Mouse (Mus musculus) gastrocnemius, adult 2 months (tissue): ENCODE data around the gene Megf11. TPM values are rescaled to one million over a fixed set of nuclear protein-coding genes. Genes with fewer than 3 reads are reported as not detected.
A peak's percentile ranks its signal among the peaks of the same experiment; 100 is the strongest.
"Not testable (repeated sequence)": the region's sequence is repeated elsewhere in the genome, so short reads cannot be mapped to it uniquely, and the experiment has no call there.

Source experiments
- DNase-seq: peaks from one replicate; pipeline ENCODE4 v3.0.0; 2022
- H3K27ac ChIP-seq: fragments of 200-600 bp; 2 replicates; pipeline ENCODE4 v1.8.1; 2022; ENCODE audit warnings: mild to moderate bottlenecking
- H3K4me3 ChIP-seq: fragments of 200-600 bp; 2 replicates; pipeline ENCODE4 v1.8.1; 2022; ENCODE audit warnings: mild to moderate bottlenecking, moderate library complexity
- CTCF ChIP-seq: fragments of 200-600 bp; IDR thresholded peaks from 2 replicates; pipeline ENCODE4 v1.8.1; 2022; ENCODE audit warnings: antibody characterized with exemption, mild to moderate bottlenecking, moderate library complexity
- intact Hi-C: fragments of 180-260 bp; cut with DNase I; formaldehyde crosslinking; loops from one replicate; pipeline ENCODE4 v1.15.1; 2025
- total RNA-seq, 2 experiments: library from RNA; stranded (reverse); gene quantifications; 2 replicates each; pipeline ENCODE4 v1.2.3; 2021

Gene Megf11
- total RNA-seq, 2 experiments from 2014 or later, result 0.25 to 0.46 TPM

DNA sequence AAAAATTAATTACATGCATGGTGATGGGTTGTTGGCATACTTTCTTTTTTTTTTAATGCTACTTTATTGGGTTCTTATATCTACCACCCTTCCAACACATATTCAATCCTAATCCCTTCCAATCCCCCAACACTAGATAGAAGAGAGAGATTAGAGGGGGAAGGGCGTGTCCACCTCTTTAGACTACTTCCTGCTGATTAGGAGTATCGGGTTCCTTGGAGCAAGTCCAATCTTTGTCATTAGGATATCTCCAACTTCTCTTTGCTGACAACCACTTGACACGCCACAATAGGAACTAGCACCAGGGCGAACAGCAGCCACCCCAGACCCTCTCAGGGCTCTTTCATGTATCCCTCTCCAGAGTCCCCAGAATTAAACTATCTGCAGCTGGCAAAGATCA, 266.3 kb downstream of the Megf11 start:
- H3K27ac ChIP-seq, result no peak overlapping the region
- intact Hi-C loops, result no loop called here
- DNase-seq, result no peak
- no peak overlapping the region for H3K4me3 ChIP-seq
- TF ChIP-seq CTCF, result no peak

DNA sequence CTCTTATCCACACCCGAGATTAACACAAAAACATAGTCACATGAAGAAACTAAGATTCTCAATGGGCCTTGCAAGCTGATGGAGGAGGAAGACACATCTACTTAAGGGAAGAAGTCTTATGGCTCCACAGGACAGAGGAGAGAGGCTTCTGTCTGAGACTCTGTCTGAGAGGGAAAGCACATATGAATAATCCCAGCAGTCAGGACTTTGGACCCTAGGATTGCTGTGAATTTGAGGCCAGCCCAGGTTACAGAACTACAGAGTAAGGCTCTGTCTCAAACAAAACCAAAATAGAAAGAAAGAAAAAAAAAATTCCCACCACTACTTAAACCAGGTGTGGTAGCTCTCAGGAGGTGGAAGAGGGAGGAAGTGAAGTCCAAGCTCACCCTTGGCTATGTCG, 266.7 kb downstream of the Megf11 start:
- DNase-seq, result no peak
- intact Hi-C loops, result no loop called here
- Histone ChIP-seq H3K4me3 (no peak overlapping the region), H3K27ac (no peak overlapping the region)
- no peak for TF ChIP-seq CTCF

DNA sequence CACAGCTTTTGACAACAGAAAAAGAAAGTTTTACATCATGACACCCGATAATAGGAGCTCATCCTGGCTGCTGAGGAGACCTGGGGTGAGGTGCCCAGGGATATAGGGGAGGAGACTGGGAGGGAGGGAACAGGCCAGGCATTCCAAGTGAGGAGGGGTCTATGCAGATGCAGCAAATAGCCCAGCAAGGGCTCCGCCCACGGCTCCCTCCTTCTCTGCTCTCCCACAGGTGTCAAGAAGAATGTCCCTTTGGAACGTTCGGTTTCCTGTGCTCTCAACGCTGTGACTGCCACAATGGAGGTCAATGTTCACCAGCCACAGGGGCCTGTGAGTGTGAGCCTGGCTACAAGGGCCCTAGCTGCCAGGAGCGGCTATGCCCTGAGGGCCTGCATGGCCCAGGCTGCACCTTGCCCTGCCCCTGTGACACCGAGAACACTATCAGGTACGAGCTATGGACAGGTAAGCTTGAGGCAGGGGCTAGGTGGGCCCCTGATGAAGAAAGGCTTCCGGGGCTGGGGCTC, 267.5 kb downstream of the Megf11 start:
- no peak for DNase-seq
- intact Hi-C loops, result no loop called here
- TF ChIP-seq CTCF, result no peak
- Histone ChIP-seq H3K4me3 (no peak overlapping the region), H3K27ac (no peak overlapping the region)

DNA sequence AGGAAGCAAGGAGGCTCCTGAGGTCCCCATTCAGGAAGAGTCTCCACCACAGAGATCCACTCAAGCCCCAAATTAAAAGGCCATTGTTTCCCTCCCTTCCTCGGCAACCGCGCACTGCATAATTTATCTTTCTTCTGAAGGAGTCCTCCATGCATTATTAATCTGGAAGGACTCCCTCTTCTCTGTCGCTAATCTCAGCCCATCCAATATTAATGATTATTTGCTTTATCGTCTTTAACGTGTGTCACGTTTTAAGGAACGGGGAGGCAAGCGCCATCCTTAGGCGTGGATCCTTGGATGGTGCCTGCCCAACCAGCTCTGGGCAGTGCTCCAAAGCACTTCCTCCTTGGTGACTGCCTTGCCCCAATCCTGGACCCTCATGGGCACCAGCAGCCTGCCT, 269.3 kb downstream of the Megf11 start:
- Histone ChIP-seq H3K4me3 (no peak overlapping the region), H3K27ac (no peak overlapping the region)
- no peak for DNase-seq
- intact Hi-C loops, result no loop called here
- no peak for TF ChIP-seq CTCF

DNA sequence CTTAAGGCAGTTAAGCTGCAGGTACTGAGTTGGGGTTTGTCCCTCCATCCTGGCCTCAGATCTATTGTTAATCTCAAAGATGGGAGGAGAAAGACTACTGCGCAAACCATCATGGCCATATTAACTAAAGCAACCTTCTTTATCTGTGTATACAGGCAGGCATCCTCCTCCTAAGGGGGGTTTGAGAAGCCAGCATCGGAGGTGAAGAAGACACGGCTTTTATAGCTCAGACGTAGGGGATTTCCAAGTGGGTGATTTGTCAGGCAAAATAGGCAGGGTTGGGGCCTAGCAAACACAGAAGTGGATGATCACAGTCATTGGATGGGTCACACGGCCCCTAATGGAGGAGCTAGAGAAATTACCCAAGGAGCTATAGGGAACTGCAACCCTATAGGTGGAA, 271.2 kb downstream of the Megf11 start:
- TF ChIP-seq CTCF, result no peak
- intact Hi-C loops, result no loop called here
- no peak overlapping the region for H3K27ac ChIP-seq
- H3K4me3 ChIP-seq, result no peak overlapping the region
- no peak for DNase-seq

DNA sequence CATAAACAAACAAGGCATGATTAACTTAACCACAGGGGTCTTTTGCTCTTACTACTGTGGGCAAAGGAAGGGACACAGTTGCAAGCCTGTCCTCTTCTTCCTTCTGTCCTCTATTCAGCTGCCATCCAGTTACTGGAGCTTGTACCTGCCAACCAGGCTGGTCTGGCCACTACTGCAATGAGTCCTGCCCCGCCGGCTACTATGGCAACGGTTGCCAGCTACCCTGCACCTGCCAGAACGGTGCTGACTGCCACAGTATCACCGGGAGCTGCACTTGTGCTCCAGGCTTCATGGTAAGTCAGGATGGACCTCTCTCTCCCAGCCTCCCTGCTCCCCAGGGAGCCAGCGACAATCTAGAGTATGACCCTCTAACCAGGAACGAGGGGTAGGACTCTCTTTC, 274.8 kb downstream of the Megf11 start:
- DNase-seq, result no peak
- intact Hi-C loops, result no loop called here
- Histone ChIP-seq H3K27ac (no peak overlapping the region), H3K4me3 (no peak overlapping the region)
- no peak for TF ChIP-seq CTCF

DNA sequence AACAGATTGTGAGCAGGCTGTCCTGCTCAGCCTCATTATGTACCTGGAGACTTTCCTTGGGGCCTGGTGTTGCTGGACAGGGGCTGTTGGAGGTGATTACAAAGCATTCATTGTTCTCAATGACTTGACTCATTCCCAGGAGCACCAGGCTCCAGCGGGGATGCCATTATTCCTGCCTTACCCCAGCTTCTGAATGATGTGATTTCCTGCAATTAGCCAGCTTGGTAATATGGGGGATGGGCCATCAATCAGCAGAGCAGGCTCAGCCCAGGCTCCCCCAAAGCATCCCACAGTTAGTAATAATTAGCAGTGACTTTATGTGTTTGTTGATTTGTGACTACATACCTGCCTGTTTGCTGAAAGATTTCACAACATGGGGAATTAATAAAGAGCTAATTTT, 279.2 kb downstream of the Megf11 start:
- Histone ChIP-seq H3K4me3 (no peak overlapping the region), H3K27ac (no peak overlapping the region)
- no peak for DNase-seq
- intact Hi-C loops, result no loop called here
- TF ChIP-seq CTCF, result no peak

DNA sequence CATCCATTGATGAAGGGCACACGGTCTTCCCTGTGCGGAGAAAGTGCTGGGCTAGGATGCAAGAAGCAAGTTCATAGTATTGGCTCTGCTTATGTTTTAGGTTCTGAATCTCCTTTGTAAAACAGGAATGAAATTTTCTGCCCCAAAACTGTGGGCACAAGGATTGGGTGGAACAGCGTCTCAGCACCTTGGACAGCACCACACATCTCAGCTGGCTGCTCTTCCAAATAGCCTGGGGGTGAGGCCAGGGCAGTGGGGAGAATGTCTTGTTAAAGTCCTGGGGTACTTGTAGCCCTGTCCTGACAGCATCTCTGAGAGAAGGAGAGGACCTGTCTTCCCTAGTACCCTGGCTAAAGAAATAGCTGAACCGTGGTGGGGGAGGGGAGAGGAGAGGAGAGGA, 281.1 kb downstream of the Megf11 start:
- TF ChIP-seq CTCF, result no peak
- no peak for DNase-seq
- H3K27ac ChIP-seq, result no peak overlapping the region

DNA sequence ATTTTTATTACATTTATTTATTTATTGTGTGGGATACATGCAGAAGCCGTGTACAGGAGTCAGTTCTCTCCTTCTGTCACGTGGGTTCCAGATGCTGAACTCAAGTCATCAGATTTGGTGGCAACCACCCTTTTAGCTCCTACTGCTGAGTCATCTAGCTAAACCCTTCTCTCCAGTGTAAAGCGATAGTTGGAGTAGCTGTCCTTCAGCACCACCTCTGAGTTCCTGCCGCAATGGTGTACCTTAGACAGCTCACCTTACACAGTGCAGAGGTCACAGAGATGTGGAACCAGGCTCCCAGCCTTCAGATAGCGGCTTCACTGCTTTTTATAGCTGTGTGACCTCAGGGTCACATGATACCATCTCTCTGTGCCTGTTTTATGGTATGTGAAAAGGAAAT, 282.1 kb downstream of the Megf11 start:
- Histone ChIP-seq H3K4me3 (no peak overlapping the region), H3K27ac (no peak overlapping the region)
- intact Hi-C loops, result no loop called here
- no peak for TF ChIP-seq CTCF
- DNase-seq, result no peak

More for the DNA sequence above, 281.1 kb downstream of the Megf11 start:
- H3K4me3 ChIP-seq, result no peak overlapping the region
- intact Hi-C loops, result no loop called here

DNA sequence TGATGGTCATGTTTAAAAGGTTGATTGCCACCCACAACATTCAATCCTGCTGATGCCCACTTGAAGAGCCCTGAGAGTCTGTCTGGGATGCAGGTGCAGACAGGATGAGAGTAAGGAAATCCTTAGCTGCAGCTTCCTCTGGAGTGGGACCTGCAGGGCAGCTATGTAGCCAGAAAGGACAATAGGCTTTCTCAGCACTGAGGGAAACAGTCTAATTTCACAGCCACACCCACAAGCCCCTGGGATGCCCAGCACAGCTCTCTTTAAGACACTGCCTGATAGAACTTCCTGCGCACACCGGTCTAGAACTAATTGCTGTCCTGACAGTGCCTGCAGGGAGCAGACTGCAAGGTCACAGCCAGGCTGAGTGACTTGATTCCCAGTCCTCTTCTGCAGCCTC, 282.6 kb downstream of the Megf11 start:
- Histone ChIP-seq H3K4me3 (no peak overlapping the region), H3K27ac (no peak overlapping the region)
- intact Hi-C loops, result no loop called here
- DNase-seq, result no peak
- TF ChIP-seq CTCF, result no peak

DNA sequence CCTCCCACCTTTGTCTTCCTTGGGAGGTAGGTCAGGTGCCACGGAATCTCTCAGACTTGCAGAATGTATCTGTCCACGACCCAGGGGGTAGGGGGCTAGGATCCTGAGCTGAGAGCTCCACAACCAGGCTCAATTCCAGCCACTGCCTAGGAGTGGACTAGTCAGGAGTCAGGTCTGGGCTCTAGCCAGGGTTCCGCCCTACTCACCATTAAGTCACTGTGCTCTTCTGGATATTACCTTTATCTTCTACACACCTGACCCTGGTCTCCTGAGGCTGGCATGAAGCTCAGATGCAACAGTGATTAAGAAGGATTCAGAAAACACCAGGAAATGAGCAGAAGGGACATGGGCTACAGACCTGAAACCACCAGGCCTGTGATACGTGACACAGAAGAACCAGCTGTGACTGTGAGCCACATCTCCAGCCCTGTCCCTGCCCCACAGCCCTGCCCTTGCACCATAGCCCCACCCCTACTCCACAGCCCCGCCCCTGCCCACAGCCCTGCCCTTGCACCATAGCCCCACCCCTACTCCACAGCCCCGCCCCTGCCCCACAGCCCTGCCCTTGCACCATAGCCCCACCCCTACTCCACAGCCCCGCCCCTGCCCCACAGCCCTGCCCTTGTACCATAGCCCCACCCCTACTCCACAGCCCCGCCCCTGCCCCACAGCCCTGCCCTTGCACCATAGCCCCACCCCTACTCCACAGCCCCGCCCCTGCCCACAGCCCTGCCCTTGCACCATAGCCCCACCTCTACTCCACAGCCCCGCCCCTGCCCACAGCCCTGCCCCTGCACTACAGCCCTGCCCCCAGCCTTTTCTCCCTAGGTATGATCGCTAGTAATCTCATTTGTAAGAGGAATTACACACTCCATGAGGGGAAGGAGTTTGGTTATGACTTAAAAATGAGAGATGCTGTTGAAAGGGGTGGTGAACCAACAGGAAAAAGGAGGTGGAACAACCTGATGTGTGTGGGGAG, 286.2 kb downstream of the Megf11 start:
- intact Hi-C loops, H3K27ac ChIP-seq, H3K4me3 ChIP-seq: not testable (repeated sequence)
- peak; percentile 25 for DNase-seq

DNA sequence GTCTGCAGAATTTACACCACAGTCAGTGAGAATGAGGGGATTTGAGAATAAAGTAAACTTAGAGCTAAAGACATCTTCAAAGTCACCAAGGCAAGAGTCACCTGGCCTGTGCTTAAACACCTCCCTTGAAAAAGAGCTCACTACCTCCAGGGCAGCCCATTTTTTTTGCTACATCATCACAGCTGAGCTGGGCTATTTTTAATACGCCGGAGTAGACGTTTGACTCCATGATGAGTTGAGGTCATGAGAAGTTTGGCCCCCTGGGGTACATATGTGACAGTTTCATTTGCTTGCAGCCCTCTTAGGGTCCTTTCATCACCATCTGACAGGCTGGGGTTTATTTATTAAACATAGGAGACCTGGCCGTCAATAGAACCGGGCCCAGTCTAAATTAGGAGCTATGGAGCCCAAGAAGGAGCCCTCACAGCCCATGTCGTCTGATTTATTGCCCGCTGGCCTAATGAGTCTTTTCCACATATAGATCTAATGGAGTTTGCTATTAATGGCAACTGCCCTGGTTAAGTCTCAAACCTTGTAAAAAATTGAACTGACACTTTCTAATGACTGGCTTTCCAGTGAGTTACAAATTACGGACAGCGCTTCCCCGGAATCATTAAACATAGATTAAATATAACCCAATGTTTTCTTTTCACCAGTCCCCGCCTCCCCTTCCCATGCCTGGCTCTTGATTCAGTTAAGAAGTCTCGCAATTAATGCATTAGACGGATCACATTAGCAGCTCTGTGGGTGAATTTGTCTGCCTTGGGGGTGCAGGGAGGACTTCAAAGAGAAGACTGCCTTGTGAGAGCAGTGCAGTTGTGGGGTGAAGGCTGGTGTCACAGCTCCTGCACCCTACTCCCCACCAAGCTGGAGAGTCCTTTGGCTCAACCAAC, 301.9 kb downstream of the Megf11 start:
- intact Hi-C loops, result no loop called here
- no peak for TF ChIP-seq CTCF
- Histone ChIP-seq H3K4me3 (no peak overlapping the region), H3K27ac (no peak overlapping the region)
- DNase-seq, result no peak

DNA sequence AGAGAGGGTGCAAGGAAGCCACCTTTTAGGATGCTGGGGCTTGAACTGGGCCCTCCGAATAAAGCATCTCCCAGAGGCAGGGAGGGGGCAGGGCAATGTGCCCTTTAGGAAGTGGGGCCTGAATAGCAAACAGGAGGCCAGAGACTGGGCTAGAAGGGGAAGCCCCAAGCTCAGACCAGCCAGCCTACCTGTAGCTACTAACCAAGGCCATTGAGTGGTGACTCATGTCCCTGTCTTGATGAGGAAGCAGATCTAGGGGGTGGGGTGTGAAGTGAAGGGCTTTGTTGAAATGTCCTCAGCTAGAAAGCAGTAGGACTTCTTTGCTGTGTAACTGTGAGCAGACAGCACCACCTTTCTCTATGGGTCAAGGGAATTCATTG, 302.6 kb downstream of the Megf11 start:
- H3K4me3 ChIP-seq, result no peak overlapping the region
- intact Hi-C loops, result no loop called here
- TF ChIP-seq CTCF, result no peak
- H3K27ac ChIP-seq, result no peak overlapping the region
- no peak for DNase-seq
